Mouse (Mus musculus) erythroblast, adult 5-6 weeks (primary cell): Measurements from ENCODE around the gene Tm6sf1. TPM values are rescaled to one million over a fixed set of nuclear protein-coding genes. Genes with fewer than 3 reads are reported as not detected.

Experiments
- ATAC-seq: replicated peaks from 2 replicates; pipeline ENCODE4 v1.8.0; 2016; ENCODE audit warnings: moderate number of reproducible peaks, mild to moderate bottlenecking, moderate TSS enrichment, inconsistent platforms; ENCODE audit not compliant: poor library complexity, low FRiP score, severe bottlenecking
- total RNA-seq, 2 experiments: library from RNA; stranded (forward) in 1 of 2; stranded (reverse) in 1 of 2; fragments of 150-400 nt in 1 of 2; fragments of 200-764, 138-1000 nt in 1 of 2; gene quantifications; 2 replicates each; pipeline versions ENCODE4 v1.2.3 to v1.2.4; 2015 to 2017; ENCODE audit warnings: low replicate concordance in 2 of 2

Tm6sf1 gene
- total RNA-seq, 2 experiments from 2014 or later = 44.6 to 48.8 TPM

DNA sequence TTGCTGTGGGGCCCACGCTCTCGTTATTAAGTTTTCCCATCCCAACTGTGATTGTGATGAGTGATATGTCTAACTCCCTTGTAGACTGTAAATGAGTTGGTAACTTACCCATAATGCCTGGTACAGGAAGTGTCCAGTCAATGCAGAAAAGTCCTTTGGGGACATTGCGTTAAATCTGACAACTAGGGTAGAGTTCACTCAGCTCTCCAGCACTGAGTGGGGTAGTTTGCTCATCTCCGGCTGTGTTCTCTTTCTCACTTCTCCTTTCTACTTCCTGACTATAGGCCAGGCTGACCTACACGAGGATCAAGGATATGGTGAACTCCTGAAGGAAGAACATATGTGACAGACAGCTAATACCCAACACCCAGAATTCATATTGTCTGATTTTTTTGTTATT lies 9.6 kb upstream of the Tm6sf1 start:
- ATAC-seq = no peak

DNA sequence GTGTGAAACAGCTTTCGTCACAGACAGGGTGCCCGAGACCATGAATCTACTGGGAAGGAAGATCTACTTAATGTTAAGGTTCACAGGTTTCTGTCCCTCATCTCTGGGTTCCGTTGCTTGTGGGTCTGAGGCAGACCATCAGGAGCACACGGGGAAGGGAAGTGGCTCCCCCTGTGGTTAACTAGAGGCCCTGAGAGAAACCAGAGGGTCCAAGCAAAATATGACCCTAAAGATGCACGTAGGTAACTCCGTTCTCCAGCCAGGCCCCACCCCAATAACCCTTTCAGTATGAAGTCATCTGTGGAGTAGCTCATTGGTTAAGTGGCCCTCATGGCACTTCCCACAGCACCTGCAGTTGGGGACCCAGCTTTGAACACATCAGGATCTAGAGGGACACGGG lies 9.2 kb upstream of the Tm6sf1 start:
- ATAC-seq = no peak

DNA sequence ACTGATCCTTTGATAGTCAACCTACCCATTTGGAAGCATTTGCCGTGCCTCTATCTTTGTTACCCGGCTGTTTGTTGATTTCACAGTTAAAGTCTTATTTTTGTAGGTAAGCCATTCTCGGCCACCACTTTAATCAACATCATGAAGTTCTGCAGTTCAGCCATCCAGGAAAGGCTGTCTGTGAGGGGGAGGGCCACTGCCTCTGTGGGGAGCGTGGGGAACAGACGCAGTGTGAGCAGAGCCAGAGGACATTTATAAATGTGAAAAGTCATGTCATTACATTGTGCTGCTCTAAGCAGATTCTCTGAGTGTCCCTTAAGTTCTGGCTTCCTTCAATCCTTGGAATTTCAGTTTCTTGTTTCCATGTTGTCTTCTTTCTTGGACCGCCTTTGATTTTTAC lies 8.6 kb upstream of the Tm6sf1 start:
- no peak for ATAC-seq

DNA sequence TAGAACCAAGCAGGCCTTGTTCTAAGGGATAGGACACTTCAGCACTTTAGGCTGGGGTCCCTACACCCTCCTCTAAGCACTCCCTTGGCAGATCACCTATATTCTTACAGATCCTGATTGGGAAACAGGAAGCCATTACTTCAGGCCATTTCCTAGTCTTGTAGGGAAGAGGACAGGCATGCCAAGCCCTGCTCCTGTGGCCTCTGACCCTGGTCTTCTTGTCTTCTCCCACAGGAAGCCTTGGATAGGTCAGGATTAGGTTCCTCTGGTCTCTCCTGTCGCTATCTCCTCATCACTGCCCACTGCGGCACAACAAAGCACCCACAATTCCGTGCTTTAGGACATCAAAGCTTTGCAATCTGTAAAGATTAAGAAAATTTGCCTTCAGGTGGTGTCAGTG lies 7.1 kb upstream of the Tm6sf1 start:
- ATAC-seq = no peak

DNA sequence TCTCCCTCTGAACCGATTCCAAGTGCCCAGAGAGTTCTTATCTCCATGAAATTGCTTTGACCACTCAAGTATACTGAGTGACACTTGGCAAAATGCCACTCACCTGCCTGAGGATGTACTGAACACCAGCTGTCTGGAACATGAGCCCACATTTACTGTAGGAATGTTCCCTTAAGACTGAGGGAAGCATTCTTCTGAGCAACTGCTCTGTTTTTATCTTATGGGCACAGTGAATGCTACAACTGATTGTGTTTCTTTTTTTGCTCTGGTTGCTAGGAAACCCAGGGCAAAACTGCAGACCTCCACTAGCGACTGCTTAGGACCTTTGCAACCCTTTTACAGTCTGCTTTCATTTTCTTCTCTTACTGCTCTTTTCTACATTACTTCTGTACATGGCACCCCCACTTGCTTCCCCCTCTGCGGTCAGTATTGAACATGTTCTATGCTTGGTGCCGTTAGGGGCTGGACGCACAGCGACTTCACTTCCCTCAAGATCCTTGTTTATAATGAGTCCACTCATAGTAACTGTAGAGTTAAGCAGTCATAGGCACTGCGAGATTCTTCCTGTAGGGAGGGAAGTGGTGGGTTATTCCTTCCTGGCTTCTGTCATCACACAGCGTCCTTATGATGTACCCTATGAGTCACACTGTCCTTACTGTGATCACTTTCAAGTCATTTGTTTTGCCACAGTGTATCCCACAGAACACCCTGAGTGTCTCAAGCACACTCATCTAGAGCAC lies 4.1 kb upstream of the Tm6sf1 start:
- ATAC-seq = no peak

DNA sequence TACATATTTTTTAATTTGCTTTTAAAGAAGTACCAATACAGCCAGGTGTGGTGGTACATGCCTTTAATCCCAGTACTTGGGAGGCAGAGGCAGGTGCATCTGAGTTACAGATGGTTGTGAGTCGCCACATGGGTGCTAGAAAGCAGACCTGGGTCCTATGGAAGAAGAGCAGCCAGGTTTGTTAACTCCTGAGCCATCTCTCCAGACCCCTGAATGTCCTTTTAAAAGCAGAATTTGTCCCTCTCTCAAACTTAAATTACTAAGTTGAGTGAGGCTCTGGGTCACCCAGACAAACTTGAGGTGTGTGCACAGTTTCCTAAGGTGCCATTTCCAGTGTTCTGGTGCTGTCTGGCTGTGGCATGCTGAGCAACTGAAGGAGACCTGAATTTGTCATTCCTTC lies 3.1 kb upstream of the Tm6sf1 start, which contains the start of gene Gm10160:
Gm10160 (minus strand) TSS at position 101 of the 400 bp plus-strand sequence.
- no peak for ATAC-seq

DNA sequence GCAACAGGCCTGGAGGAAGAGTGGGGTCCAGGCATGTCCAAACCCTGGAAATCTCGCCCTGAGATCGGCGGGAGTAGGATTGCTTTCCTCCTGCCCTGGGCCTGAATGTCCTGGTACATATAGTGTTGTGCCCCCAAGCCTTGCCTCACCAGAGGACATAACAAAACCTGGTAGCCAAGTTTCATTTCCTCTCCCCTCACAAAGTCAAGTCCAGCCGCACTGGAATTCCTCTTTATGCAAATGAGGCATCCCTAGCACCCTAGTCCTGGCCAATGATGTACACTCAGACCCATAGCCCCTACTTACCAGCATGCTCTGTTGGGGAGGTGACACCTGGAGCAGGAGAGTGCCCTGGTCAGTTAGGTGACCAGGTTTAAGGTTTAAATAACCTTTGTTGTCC lies 2.6 kb upstream of the Tm6sf1 start:
- ATAC-seq = no peak

DNA sequence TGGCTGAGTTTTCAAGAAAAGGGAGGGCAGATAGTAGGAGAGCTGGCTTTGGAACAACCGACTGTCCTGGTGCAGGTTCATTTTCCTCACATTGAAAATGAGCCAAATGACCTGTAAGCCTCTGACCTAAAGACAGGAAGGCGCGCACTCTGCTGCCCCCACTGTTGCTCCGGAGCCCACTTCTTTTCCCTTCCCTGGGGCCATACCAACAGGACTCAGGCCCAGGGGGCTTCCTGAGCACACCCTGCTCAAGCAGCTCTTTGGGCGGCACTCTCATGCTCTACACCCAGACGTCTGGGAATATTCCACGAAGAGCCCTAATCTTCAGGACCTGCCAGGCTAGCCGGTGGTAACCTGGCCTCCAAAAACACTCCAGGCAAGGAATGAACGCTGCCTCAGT lies 565 bp upstream of the Tm6sf1 start:
- no peak for ATAC-seq

DNA sequence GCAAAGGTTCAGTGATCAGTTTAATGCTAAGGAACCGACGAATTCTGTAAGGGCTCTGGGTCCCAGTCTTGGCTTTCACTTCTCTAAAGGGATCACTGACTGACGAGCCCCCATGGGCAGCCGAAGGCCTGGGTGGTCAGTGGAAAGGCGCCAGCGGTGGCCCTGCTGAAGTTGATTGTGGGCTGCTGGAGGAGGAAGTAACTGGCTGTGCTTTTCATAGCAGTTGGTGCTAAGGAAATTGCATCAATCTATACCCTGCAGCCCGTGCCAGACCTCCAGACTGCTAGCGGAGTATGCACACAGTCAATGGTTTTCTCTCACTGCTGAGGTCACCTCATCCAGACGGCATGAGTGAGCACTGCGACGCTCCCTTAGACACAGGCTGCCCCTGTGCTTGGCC lies 1.3 kb downstream of the Tm6sf1 start:
- no peak for ATAC-seq

DNA sequence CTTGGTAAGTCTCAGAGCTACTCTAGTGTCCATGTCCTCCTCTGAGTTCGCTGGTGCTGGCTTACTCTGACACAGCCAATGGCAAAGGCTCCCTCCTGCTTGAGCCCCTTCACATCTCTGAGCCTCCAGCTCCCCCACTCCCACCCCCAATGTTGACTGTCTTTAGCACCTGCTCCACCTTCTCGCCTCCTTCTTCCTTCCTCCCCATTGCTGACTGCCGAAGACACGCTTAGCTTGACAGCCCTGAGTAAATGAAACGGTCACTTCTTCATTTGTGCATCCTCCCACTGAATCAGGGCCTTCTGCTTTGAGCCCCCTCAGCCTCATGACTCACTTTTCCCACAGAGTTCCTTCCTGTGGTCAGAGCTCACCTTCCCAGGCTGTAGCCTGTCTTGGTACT lies 2.2 kb downstream of the Tm6sf1 start:
- no peak for ATAC-seq

DNA sequence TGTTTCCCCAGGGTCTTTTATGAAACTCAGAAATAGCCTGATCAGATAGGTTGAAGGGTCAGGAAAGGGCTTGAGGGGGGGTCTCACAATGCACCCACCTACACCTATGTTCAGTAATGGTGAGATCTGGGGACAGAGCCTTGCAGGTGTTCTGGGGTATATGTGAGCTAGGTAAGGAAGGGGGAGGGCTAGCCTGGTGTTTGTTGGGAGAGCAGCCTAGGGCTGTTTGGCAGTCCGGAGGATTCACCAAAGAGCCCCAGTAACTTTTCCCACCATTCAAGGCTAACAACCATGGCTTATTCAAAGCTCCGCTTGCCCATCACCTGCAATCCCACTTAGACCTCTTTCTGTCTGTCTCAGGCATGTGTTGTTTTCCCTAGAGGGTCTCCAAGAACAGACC lies 2.7 kb downstream of the Tm6sf1 start:
- no peak for ATAC-seq

DNA sequence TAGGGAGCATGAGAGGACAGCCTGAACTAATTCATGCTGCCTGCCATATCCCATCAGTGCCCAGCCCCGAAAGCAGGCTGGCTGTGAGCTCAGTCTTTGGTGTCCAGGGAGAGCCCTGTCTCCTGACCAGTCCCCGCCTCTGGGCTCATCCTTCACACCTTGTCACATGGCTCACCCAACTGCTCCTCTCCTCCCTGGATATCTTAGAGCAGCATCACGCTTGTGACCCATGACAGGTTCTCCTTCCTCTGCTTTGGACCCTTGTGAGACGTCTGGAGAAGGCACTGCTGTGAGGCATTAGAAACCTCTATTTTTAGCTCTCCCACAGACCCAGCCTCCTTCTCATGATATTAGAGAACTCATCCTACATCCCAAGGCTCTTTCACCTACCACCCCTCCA lies 3.1 kb downstream of the Tm6sf1 start:
- ATAC-seq = no peak

DNA sequence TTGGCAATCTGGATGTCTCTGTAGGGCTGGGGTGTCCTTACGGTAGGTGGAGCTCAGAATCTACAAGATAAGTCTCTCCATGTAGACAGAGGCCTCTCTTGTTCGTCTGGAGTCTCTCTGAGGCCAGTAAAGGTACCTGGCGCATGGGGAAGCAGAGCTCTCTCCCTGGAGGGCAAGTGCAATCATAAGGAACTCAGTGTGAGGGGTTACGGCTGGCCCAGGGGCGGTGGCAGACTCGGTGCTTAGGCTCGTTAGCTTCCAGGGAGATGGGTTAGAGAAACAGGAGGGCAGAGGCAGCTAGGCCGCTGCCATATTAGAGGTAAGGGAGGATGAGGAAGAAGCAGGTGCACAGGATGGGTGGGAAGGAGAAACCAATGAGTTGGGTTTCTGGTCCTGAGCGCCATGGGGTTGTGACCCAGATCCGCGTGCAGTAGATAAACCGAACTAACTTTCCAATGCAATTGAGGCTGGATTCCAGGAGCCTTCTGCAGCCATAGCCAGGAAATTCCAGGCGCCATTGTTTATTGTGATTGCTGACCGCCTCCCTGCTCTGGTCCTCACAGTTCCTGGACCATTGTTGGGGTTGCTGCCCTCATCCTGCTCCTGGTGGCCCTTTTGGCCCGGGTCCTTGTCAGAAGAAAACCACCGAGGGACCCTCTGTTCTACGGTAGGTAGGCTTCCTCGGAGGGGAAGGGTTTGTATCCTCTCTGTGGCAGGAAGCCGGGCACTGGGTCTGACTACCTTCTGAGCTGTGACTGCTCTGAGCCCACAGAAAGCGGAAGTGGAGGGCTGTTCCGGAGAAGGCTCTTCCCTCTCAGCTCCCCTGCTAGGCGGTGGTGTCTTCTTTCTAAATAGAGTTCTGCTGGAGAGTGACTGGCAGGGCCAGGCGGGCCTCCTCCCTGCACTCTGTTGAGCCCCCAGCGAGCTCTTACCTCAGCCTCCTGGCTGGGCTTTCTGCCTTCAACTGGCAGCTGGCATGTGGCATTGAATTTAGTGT lies 4.1 kb downstream of the Tm6sf1 start:
- ATAC-seq = no peak

DNA sequence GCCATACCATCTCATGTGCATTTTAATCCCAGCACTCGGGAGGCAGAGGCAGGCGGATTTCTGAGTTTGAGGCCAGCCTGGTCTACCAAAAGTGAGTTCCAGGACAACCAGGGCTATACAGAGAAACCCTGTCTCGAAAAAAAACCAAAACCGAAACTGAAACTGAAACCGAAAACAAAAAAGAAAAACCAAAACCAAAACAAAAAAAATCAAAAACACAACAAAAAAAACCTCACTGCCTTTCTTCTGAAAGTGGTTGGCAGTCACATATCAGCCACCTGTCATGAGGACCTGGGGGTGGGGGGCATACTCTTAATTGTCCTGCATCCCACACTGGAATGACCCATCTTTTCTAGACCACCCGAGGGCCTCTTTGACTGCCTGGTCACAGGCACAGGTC lies 5.8 kb downstream of the Tm6sf1 start:
- no peak for ATAC-seq

DNA sequence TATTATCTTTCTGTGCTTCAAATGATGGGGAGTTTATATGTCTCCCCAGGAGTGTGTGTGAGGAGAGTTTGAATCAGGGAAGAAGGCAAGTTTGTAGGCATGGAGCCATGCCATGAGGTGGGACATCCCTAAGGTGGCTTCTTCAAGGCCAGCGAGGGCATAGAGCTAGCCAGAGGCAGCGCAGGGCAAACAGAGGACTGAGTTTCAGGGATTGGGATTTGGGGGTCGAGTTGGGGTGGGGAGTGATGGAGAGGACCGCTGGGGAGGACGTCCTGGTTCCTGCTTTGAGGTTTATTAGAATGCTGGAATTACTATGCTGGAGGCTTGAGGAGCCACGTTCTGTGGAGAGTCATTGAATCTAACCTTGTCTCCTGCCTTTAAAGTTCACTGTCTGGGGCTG lies 7.1 kb downstream of the Tm6sf1 start:
- ATAC-seq = no peak

DNA sequence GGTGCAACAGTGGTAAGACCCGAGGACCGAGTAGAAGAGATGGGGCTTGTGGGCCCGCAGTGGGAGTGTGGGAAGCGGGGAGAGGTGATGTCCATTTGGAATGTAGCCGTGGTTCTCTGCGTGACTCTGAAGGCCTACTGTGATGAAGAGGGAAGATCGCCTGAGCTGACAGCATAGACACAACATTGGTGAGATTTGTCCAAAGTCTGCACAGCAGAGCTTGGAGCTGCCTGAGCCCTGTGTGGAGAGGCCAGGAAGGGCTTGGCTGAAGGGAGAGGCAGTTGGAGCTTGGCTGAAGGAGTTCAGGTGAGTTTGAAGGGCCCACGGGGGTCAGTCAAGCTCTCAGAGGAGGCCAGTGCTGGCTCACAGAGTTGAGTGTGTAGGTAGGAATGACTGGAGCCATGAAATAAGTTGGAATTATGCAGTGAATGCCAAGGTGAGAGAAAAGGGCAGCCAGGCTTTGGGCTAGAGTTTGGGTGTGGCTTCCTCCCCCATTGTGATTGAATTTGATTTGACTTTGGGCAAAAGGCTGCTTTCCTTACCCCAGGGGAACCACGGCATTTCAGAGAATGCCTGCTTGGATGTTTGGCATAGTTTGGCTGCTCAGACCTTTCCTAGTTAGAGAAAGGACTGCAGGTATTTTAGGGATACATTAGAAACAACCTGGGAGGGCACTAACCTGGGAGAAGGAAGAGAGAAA lies 8.6 kb downstream of the Tm6sf1 start:
- ATAC-seq = no peak

DNA sequence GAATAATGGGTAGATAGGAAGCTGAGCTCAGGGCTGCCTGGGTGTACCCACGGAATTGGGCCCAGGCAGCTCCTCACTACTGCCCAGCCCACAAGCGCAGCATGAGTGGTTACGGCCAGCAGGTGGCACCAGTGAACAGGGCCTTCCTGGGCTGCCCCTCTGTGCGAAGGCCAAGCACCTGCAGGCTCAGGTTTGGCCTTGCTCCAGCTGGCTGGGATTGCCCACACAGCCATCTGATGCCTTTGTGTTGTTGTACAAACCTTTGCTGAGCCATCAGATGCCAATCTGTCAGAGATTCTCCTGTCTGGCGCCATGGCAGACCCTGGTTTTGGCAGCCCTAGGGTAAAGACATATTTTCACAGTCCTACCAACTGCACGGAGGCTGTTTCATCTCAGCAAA lies 9.4 kb downstream of the Tm6sf1 start:
- peak; percentile 82 for ATAC-seq

DNA sequence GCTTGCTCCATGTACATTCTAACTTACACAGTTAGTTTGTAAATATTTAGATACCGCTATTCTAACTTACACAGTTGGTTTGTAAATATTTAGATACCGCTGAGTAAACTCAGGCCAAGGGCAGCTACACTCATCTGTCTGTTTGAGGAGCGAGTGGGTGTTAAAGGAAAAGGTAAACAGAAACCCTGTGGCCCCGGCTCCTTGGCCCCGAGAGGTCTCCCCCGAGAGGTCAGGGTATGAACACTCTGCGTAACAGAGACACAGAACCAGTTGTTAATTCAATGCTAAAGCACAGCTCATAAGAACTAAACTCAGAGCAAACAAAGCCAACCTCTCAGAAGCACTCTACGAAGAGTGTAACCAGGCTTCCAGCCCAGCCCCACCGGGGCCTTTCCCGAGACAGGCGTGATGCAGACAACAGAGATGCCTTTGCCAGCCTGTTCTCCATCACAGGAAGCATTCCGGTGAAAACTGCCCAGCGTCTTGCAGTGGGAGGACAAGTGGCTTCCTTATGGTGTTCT lies 13.8 kb downstream of the Tm6sf1 start:
- ATAC-seq = no peak

DNA sequence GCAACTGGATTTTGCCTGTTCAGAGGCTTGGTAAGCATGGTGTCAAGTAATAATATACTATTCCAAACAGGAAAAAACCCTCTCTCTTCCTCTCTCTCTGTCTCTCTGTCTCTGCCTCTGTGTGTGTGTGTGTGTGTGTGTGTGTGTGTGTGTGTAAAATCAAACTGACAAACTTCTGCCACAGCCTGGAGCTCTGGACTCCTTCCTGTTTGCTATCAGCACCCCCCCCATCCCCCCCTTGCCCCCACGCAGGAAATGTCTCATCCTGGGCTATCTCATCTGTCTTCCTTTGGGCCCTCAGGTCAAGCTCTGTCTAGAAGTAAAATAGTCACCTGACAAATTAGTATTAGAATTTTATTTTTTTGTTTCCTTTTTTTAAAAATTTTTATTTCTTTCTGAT lies 15.0 kb downstream of the Tm6sf1 start:
- no peak for ATAC-seq

DNA sequence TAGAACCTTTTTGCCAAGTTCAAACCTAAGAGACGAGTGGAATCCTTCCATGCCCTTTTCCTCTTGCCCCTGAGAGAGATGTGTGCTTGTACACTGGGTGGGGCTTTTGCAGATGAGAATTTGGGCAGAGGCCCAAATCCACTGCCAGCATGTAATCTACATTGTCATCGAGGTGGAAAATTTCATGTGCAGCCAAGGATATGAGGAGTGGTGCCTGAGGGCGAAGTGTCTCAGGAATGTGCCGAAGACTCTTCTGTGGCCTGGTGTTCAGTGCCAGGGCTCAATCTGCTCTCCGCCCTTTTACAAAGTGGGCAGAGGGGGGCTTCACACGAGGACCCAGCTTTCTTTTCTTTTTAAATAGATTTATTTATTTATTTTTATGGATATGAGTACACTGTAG lies 15.8 kb downstream of the Tm6sf1 start:
- ATAC-seq = no peak
